Mouse (Mus musculus): ENCODE data around the gene Btf3l4. TPM values are rescaled to one million over a fixed set of nuclear protein-coding genes. Genes with fewer than 3 reads are reported as not detected.
A peak's percentile ranks its signal among the peaks of the same experiment; 100 is the strongest.

Btf3l4 gene
- total and polyA plus RNA-seq, 2 experiments from 2014 or later: 89.6 to 152 TPM

- peak within 1 kb of the TSS; percentile 90 for H3K27ac ChIP-seq
- peak within 1 kb of the TSS; percentile 82 for H3K9ac ChIP-seq (replicated peaks; ENCODE audit: low read length)
- WGBS: 9% methylated on average over 20 of the region's 20 CpGs
- H3K4me3 ChIP-seq (ENCODE audit: low read length): peak within 1 kb of the TSS; percentile 88
- no peak for TF ChIP-seq CTCF (IDR thresholded peaks at IDR 0.05; ENCODE audit: low read depth)
- peak within 1 kb of the TSS; percentile 93 for H3K4me2 ChIP-seq (ENCODE audit: low read depth, low read length)
- H3K9me3 ChIP-seq (ENCODE audit: low read length): no peaks in the 10 kb centered on the region
- peaks cover 12% of the 10 kb centered on the region for H3K4me1 ChIP-seq (ENCODE audit: insufficient read depth, low read length)
- ATAC-seq (peak; percentile 54), DNase-seq (ENCODE audit: low spot score) (peak; percentile 48)
- no peaks in the 10 kb centered on the region for H3K36me3 ChIP-seq (ENCODE audit: insufficient read depth, low read length)
- no peaks in the 10 kb centered on the region for H3K27me3 ChIP-seq (ENCODE audit: insufficient read depth, low read length)
Measured at GRCm38 (mm10) chr4:108848505-108848848, 15.1 kb upstream of the Btf3l4 start, which contains the start of gene A730015C16Rik. A730015C16Rik (minus strand) TSS chr4:108848619.

GRCm38 (mm10) chr4:108847715-108848504, 14.5 kb upstream of the Btf3l4 start, which contains the start of gene Kti12:
Kti12 (plus strand) TSS chr4:108847785.
- Histone ChIP-seq H3K9me3 (ENCODE audit: low read length) (no peaks in the 10 kb centered on the region), H3K36me3 (ENCODE audit: insufficient read depth, low read length) (no peaks in the 10 kb centered on the region), H3K9ac (replicated peaks; ENCODE audit: low read length) (peak within 1 kb of the TSS; percentile 82), H3K4me1 (ENCODE audit: insufficient read depth, low read length) (peaks cover 12% of the 10 kb centered on the region), H3K27ac (peak within 1 kb of the TSS; percentile 90), H3K4me2 (ENCODE audit: low read depth, low read length) (peak within 1 kb of the TSS; percentile 93), H3K4me3 (ENCODE audit: low read length) (peak within 1 kb of the TSS; percentile 88), H3K27me3 (ENCODE audit: insufficient read depth, low read length) (no peaks in the 10 kb centered on the region)
- under 1% methylated on average over 77 of the region's 77 CpGs for WGBS
- TF ChIP-seq CTCF (IDR thresholded peaks at IDR 0.05; ENCODE audit: low read depth): no peak
- peak; percentile 94 for ATAC-seq
- DNase-seq (ENCODE audit: low spot score): peak; percentile 95

- ATAC-seq (no peak), DNase-seq (ENCODE audit: low spot score) (no peak)
- no peak overlapping the region for H3K4me2 ChIP-seq (ENCODE audit: low read depth, low read length)
- H3K36me3 ChIP-seq (ENCODE audit: insufficient read depth, low read length): no peaks in the 10 kb centered on the region
- H3K9ac ChIP-seq (replicated peaks; ENCODE audit: low read length): no peak overlapping the region
- no peak overlapping the region for H3K4me3 ChIP-seq (ENCODE audit: low read length)
- H3K27ac ChIP-seq: no peak overlapping the region
- H3K9me3 ChIP-seq (ENCODE audit: low read length): no peaks in the 10 kb centered on the region
- TF ChIP-seq CTCF (IDR thresholded peaks at IDR 0.05; ENCODE audit: low read depth): no peak
- H3K4me1 ChIP-seq (ENCODE audit: insufficient read depth, low read length): peaks cover 12% of the 10 kb centered on the region
- WGBS: 92% methylated on average over 5 of the region's 5 CpGs
- H3K27me3 ChIP-seq (ENCODE audit: insufficient read depth, low read length): no peaks in the 10 kb centered on the region
Measured at GRCm38 (mm10) chr4:108845824-108846569, 12.6 kb upstream of the Btf3l4 start.

GRCm38 (mm10) chr4:108843336-108843735, 9.9 kb upstream of the Btf3l4 start:
- no peak overlapping the region for H3K27ac ChIP-seq
- H3K4me2 ChIP-seq (ENCODE audit: low read depth, low read length): no peak overlapping the region
- DNase-seq (ENCODE audit: low spot score): no peak
- H3K27me3 ChIP-seq (ENCODE audit: insufficient read depth, low read length): no peaks in the 10 kb centered on the region
- H3K9ac ChIP-seq (replicated peaks; ENCODE audit: low read length): no peak overlapping the region
- H3K4me1 ChIP-seq (ENCODE audit: insufficient read depth, low read length): no peaks in the 10 kb centered on the region
- no peak for TF ChIP-seq CTCF (IDR thresholded peaks at IDR 0.05; ENCODE audit: low read depth)
- no peak overlapping the region for H3K4me3 ChIP-seq (ENCODE audit: low read length)
- ATAC-seq: no peak
- H3K9me3 ChIP-seq (ENCODE audit: low read length): no peaks in the 10 kb centered on the region
- no peaks in the 10 kb centered on the region for H3K36me3 ChIP-seq (ENCODE audit: insufficient read depth, low read length)

GRCm38 (mm10) chr4:108841920-108842578, 8.6 kb upstream of the Btf3l4 start:
- no peaks in the 10 kb centered on the region for H3K4me1 ChIP-seq (ENCODE audit: insufficient read depth, low read length)
- no peak for ATAC-seq
- H3K9me3 ChIP-seq (ENCODE audit: low read length): no peaks in the 10 kb centered on the region
- H3K27ac ChIP-seq: no peak overlapping the region
- H3K4me2 ChIP-seq (ENCODE audit: low read depth, low read length): no peak overlapping the region
- DNase-seq (ENCODE audit: low spot score): no peak
- H3K27me3 ChIP-seq (ENCODE audit: insufficient read depth, low read length): no peaks in the 10 kb centered on the region
- H3K36me3 ChIP-seq (ENCODE audit: insufficient read depth, low read length): no peaks in the 10 kb centered on the region
- no peak overlapping the region for H3K4me3 ChIP-seq (ENCODE audit: low read length)
- WGBS: 91% methylated on average over 7 of the region's 7 CpGs
- no peak overlapping the region for H3K9ac ChIP-seq (replicated peaks; ENCODE audit: low read length)
- TF ChIP-seq CTCF (IDR thresholded peaks at IDR 0.05; ENCODE audit: low read depth): no peak

GRCm38 (mm10) chr4:108838031-108838430, 4.6 kb upstream of the Btf3l4 start:
- DNase-seq (ENCODE audit: low spot score) (no peak), ATAC-seq (no peak)
- H3K27me3 ChIP-seq (ENCODE audit: insufficient read depth, low read length): no peaks in the 10 kb centered on the region
- H3K4me1 ChIP-seq (ENCODE audit: insufficient read depth, low read length): no peaks in the 10 kb centered on the region
- H3K36me3 ChIP-seq (ENCODE audit: insufficient read depth, low read length): no peaks in the 10 kb centered on the region
- no peak for TF ChIP-seq CTCF (IDR thresholded peaks at IDR 0.05; ENCODE audit: low read depth)
- H3K4me2 ChIP-seq (ENCODE audit: low read depth, low read length): no peak overlapping the region
- H3K4me3 ChIP-seq (ENCODE audit: low read length): no peak overlapping the region
- H3K9ac ChIP-seq (replicated peaks; ENCODE audit: low read length): 0 out of 2 replicates have a peak overlapping the region, but pooled peaks have one; percentile 5
- H3K27ac ChIP-seq: no peak overlapping the region
- 81% methylated on average over 4 of the region's 4 CpGs for WGBS
- no peaks in the 10 kb centered on the region for H3K9me3 ChIP-seq (ENCODE audit: low read length)

Data from hindbrain, postnatal 0 days (tissue).